Mouse (Mus musculus) brain, adult 2 months (tissue): ENCODE measurements around the gene Noto.

ENCODE experiments used
- DNase-seq: peaks from one replicate; pipeline ENCODE4 v3.0.0; 2011; ENCODE audit warnings: low read depth, low spot score

The Noto gene

DNA sequence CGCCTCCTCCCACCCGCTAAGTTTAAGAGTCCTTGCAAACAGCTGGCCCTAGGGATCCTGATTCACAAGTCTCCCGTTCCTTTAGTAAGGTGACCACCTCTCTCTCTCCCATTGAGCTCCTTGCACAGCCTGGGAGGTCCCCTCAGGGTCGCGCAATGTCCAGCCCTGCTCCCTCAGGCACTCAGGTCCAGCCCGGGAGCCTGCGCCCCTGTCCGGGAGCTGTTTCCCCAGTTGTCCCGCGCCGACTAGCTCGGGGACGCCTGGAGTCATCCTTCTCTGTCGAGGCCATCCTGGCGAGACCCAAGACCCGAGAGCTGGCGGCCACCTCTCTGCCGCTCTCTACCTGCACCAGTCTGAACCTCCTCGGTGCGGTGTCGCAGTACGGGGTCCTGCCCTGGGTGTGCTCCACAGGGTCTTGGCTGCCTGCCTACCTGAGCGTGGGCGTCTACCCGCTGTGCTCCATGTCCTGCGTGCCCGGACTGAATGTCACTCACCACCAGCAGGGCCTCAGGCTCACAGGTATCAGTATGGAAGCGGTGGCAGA, at the start of gene Noto:
Noto (plus strand) TSS at position 51 of the 544 bp plus-strand sequence.
- DNase-seq = no peak

DNA sequence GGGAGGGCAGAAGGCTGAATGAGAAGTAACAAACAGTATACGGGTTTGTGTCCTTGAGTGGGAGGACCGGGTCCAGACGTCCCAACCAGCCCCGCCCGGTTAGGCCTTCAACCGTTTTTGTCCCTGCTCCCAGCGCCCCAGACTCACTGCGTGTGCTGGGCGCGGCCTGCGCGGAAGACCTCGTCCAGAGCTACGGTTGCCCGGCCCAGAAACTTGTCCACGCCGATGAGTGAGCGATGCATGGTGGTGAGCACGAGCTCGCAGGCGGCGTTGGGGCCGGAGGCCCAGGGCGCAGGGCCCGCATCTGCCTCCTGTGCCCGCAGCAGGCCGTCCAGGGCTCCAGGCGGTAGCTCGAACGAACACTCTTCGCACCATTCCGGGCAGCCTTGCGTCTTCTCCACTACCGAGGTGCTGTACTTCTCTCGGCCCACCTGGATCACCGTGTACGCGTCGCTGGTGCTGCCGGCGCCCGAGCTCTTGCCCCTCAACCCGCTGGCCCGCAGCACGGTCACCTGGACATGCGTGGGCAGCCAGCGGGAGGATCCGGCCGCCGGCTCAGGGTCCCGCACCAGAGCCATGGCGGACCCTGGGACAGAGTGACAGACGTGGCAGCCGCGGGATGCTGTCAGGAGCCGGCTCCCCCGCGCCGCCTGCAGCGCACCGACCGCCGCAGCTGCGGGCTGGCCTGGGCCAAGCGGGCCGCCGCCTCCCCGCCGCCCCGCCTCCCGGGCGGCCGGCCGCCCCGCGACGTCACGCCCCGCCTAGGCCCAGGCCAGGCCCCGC, 49.5 kb upstream of the Noto start, which contains the start of gene Rab11fip5:
Rab11fip5 (minus strand) TSS at position 684 of the 783 bp plus-strand sequence.
- peak; percentile 59 for DNase-seq

DNA sequence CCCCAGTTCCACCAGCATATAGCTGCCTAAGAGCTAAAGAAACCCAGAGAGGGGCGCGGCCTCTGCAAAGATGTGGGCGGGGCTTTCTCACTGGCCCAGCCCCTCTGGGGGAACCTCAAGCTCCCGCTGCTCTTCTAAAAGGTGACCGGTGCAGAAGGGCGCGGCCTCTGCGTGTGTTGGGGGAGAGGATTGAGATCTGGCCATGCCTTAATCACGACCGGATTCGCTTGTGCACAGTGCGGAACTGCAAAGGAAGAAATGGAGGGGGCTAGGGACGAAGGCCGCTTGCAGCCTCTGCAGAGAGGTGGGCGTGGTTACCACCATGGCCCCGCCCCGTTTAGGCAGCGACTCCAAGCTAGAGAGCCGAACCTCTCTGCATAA, 49.0 kb upstream of the Noto start:
- DNase-seq = peak; percentile 98

DNA sequence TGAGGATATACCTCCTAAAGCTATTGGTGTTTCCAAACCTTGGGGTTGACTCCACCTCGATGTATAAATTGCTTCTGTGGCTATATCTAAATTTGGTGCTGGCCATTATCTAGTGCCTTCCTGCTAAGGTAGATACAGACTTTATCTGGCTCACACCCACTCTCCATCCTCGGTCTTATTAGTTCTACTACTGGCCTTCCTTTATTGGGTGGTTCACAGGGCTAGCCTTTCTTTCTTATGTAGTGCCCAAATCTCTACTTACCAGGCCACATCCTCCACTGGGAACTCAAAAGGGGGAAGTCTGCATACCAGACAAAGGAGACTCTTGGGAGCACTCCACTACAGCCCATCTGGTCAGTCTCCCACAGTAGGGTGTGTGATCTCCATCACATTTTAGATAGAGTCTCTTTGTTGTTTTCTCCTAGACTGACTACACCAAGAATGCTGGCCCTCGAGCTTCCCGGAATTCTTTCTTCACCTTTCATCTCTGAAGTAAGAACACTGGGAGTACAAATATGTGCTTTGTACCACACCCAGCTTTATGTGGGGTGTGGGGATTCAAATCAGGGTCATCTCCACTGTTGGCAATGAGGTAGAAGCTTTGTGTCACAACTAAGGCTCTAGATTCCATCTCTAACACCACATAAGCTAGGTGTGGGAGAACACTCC, 46.5 kb upstream of the Noto start:
- no peak for DNase-seq

DNA sequence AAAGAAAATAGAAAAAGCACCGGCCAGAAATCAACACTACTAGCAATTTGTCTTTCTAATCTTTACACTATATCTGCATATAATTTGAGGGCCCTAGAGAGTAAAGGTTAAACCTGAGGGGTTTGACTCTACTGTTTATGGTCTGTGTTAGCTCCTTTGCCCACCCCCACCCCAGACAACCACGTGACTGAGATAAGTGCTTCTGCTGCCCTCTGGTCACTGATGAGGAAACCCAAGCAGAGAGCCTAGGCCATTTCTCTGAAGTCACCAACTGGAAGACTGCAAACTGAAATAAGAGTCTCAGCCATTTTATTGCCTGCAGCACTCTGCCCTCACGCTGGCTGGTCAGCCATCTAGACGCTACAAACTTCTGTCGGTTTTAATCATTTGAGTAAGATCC, 45.8 kb upstream of the Noto start:
- DNase-seq = no peak

DNA sequence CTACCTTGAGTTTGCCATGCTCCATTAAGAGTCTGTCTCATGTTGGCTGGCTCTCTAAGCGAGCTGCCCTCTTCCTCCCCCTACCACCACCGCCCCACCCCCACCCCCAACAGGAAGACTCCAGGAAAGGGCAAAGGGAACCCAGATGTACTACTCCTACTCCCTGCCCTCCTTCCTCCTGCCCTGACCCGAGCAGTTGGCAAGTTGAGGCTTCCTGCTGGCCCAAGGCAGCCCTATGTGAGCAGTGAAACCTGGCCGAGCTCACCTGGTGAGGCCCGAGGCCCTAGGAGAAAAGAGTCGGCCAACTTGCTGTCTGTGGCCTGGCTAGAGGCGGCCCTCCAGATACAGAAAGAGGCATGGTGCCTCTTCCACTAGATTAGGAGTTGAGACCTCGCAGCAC, 45.1 kb upstream of the Noto start:
- no peak for DNase-seq

DNA sequence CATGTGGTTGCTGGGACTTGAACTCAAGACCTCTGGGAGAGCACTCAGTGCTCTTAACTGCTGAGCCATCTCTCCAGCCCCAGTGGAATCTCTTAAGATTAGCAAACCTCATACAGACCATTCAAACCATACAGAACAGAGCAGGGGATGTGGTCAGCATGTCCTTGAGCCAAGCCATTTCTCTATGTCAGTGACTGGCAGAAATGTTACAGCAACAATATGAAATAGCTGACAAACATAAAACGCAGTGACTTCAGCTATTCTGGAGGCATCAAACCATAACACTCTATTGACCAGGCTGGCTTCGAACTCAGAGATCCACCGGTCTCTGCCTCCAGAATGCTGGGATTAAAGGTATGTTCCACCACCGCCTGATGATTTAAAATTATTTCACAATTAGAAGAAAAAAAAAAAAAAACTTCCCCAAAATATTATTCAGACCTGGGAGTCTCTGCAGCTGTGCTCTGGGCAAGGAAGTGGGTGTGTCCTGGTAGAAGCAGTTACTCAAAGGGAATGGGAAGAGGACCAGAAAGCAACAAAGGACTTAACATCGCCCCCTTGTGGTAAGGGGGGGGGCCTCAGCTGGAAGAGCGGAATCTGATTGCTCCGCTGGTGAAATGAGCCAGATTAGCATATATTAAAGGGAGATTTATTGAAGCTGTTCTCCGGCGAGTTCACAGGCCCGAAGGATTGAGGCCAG, 43.3 kb upstream of the Noto start:
- peak; percentile 89 for DNase-seq

DNA sequence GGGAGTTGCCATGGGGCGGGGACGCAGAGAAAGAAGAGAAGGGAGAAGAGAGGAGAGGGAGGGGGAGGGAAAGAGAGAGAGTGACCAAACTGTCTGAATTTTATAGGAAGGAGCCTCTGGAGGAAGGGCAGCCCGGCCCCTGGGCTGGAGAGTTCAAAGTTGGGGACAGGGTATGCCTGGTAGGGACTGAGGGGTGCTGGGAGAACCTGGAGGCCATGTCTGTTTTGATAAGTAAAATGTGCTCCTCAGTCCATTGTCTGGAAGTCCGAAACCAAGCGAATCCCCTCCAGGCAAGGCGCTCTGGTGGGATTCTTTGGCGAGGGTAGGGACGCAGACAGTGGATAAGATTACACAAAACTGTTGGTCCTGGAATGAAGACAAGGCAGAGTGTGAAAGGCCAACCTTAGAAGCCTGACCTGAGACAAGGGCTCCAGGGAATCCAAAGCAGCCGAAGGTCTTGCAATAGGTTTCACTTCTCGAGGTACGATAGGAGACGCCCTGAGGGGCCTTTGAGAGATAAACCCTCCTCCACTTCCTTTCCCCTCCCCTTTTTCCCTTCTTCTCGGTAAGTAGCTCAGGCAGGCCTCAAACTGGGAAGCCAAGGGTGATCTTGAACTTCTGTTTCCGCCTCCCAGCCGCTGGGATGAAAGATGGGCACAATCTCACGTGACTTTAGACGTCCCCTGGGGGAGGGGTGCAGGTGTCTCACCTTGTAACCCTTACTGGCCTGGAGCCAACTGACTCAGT, 42.6 kb upstream of the Noto start:
- no peak for DNase-seq

DNA sequence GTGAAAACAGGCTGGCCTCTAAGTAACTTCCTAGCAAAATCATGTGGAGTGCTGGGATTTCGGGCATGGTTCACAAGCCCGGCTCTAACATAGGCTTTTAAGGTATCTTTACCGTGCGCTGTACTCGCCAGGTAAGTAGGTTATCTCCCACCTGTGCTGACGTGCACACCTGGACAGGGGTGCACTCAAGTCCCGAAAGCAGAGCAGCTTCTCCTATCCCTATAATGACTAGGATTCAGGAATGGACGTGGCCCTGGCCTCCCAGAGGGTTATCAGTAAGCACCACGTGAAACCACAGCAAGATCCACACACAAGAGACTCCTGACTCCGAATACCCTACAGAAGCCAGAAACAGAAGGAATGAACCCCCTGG, 42.1 kb upstream of the Noto start:
- DNase-seq = no peak

DNA sequence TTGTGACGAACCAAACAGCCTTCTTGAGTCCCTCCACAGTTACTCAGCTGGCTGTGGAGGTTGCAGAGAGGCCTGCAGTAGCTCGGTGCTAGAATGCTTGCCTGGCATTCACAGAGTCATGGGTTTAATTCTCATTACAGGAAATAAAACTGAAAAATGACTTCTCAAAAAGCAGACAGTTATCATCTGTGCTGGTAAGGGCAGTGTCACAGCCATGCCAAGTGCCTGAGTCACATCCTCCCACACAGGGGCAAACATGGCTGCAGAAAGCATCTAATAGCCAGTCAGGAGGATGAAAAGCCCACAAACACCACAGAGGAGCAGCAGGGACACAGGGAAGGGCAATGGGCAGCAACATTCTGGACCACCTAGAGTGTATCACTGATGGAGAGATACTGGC, 40.9 kb upstream of the Noto start:
- DNase-seq = no peak

DNA sequence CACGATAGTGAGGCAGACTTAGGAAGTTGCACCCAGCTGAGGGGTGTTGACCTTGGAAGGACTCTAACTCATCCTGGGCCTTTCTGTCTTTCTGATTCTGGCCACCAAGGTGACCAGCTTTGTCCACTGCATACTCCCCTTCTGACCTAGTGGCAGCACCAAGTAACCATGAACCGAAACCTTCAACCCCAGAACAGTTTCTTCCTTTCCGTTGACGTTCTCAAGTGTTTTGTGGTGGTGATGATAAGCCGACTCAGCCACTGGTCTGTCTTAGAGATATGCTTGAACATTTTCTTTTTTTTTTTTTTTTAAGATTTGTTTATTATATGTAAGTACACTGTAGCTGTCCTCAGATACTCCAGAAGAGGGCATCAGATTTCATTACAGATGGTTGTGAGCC, 35.1 kb upstream of the Noto start:
- no peak for DNase-seq

DNA sequence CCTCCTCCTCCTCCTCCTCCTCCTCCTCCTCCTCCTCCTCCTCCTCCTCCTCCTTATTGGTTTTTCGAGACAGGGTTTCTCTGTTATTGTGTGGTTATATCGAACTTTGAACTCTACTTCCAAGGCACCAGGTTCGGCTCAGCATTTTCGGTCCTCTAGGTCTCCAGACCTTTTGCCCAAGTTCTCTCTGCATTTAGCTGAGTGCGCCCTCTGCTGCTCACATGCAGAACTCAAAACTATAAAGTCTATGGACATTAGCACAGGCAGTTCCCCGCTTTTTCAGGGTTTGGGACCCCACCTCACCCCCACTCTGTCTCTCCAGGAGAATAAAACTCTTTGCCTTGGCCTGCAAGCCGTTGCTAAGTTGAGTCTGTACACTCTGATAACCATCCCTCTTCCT, 31.9 kb upstream of the Noto start:
- DNase-seq = peak; percentile 72

DNA sequence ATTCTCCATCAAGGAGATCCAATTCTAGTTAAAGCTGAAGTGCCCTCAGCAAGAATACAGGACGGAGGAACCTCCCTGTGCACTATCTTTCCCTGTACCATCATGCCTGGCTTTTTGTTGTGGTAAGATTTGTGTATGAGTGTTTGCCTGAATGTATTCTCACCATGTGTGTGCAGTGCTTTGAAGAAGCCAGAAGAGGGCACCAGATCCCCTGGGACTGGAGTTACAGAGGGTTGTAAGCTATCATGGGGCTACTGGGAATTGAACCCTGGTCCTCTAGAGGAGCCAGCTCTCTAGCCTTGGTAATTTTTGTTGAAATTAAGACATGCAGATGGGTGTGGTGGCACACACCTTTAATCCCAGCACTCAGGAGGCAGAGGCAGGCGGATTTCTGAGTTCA, 28.3 kb upstream of the Noto start:
- DNase-seq = no peak

DNA sequence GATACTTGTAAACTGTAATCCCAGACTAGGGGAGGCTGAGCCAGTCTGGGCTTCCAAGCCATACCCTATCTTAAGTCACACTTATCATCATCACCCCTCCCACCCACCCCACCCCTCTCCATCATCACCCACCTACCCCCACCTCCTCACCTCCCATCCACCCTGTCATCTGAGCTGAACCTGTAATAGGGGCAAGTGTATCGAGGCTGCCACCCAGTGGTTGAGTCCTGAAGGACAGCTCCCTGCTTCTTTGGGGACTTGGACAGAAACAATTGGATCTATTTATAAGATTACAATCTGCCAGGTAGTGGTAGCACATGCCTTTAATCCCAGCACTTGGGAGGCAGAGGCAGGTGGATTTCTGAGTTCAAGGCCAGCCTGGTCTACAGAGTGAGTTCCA, 26.5 kb upstream of the Noto start:
- DNase-seq = peak; percentile 56

DNA sequence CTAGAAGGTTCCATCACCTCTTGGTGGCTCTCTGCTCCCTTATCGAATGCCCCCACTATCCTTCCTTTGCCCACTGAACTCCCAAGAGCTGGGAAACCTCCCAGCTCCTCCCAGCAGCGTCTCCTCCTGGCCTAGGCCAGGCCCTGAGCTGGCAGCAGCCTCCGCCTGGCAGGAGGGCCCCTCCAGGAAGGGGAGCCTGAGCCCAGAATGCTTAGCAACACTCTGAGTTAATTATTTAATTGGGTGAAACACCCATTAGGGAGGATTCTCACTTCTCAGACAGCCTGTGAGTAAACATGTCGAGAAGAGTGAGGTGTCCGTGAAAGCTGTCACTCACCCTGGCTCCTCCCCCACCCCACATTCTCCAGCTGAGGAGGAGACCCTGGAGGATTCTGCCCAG, 24.0 kb upstream of the Noto start:
- no peak for DNase-seq

DNA sequence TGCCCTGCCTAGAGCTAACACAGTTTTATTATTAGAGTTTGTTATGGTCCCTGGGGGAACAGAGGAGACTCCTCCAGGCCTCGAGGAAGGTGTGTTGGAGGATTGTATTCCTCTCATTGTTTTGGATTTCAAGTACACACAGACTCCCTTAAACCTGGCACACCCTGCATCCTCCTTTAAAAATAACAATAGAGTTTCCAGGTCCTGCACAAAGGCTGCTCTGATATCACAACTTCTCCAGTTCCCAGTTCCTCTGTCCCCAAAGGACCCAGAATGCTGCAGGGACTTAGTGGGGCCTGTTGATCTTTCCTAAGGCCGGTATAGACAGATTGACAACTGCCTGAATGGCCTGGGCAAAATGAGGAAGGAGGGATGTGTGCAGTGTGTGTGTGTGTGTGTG, 21.1 kb upstream of the Noto start:
- DNase-seq = no peak

DNA sequence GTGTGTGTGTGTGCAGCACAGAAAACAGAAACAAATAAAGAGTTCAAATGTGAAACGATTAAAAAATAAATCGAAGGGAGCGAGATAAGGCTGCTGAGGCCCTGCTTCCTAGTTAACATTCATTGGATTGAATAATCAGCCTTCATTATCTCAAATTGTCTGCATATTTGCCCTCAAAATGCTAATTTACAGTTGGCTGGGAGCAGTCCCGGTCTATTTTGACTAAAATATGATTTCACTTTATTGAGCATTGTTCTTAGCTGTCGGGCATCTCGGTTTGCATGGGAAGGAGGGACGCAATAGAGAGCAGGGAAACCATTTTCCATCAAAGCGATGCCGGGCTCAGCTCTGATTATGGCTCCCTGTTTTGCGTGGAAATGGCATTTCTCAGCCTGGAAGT, 20.6 kb upstream of the Noto start:
- DNase-seq = no peak

DNA sequence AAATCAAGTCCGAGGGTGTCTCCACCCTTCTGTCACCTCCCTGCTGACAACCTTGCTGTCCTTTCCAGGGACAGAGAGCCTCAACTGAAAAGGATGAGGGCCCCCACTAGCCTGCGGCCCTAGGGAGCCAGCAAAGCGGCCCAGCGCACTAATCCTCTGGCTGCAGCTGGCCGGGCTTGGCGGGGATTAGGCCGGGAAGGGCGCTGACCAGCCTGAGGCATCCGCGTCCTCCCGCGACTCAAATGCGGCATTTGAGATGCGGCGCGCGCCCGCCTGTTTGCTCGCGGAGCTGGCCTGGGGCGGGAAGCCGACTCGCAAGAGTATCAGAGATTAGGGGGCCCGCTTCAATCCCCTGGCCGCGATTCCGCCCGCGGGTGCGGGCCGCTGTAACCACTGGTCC, 14.7 kb upstream of the Noto start:
- DNase-seq = no peak

DNA sequence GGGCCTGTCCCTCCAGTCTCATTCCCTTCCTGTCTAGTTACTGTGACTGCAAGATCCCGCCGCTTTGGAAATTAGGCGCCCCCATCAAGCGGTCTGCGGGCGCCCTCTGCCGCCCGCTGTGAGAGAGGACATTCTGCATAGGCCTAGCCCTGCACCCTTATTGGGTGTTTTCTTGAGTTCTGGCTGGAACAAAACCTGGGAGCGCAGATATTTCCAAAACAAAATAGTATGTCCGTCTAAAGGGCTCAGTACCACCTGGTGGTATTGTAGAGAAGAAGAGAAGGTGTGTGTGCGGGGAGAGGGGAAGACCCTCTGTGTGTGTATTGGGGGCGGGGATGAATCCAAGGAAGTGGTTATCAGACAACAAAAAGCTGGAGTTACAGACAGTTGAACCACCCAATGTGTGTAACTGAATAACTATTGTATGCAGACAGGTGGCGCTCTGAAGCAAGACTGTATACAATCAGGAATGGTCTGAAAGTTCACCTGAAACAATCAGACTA, 12.9 kb upstream of the Noto start:
- peak; percentile 76 for DNase-seq

DNA sequence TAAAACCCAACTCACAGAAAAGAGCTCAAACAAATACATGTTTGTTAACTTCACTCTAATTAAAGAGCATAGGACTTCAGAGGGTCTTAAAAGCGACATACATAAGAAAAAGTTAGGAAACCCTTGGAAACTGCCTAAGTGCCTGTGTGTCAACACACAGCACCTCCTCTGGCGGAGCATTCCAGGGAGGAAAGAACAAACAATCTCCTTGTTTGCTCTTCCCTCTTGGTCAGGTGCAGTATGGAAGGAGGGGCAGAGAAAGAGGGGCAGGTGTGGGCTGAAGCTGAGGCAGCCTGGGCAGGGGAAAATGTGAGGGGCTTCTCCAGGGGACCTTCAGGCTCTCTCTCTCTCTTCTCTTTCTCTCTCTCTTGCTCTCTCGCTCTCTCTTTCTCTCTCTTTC, 7.9 kb upstream of the Noto start:
- no peak for DNase-seq

DNA sequence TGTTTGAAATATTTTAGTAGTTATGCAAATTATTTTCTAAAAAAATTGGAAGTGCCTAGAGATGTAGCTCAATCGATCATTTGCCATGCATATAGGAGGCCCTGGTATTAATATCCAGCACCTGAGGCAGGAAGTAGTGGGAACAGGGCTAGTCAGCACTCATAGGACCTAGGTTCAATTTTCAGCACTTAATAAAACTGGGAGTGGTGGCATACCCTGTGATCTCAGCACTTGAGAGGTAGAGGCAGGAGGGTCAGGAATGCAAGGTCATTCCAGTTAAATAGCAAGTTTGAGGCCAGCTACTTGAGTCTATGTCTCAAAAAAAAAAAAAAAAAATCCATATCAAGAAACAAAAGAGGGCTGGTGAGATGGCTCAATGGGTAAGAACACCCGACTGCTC, 4.5 kb upstream of the Noto start:
- DNase-seq = no peak
